Mouse (Mus musculus) brown adipose tissue, adult 24 weeks (tissue): ENCODE results near the gene Tigd3. TPM values are rescaled to one million over a fixed set of nuclear protein-coding genes. Genes with fewer than 3 reads are reported as not detected.

Experiments used
- H3K27ac ChIP-seq: fragments of 200-500 bp; replicated peaks from 2 replicates; pipeline ENCODE4 v1.5.1; 2012; ENCODE audit warnings: low read depth, mild to moderate bottlenecking, low read length
- H3K4me1 ChIP-seq: fragments of 200-500 bp; 2 replicates; pipeline ENCODE4 v1.6.1; 2012; ENCODE audit warnings: low read length, mixed read lengths; ENCODE audit not compliant: control insufficient read depth, insufficient read depth, insufficient read length
- H3K4me3 ChIP-seq: fragments of 200-500 bp; 2 replicates; pipeline ENCODE4 v1.5.1; 2012; ENCODE audit warnings: low read depth, mild to moderate bottlenecking, low read length, moderate library complexity; ENCODE audit not compliant: insufficient read depth
- polyA plus RNA-seq: library from polyadenylated mRNA; stranded (reverse); fragments of >200 nt; gene quantifications from 2 replicates; pipeline ENCODE4 v1.2.4, GENCODE M21; 2012; ENCODE audit not compliant: missing spikeins, insufficient read depth, insufficient read length

The Tigd3 gene
- polyA plus RNA-seq, 1 experiment = not detected

GRCm38 (mm10) chr19:5927532-5927931 lies 33.6 kb upstream of the Tigd3 start:
- peak overlapping the region; percentile 59 for H3K27ac ChIP-seq
- no peak overlapping the region for H3K4me3 ChIP-seq
- H3K4me1 ChIP-seq = peaks cover 28% of the 10 kb centered on the region

- H3K4me3 ChIP-seq = no peak overlapping the region
- H3K4me1 ChIP-seq = peaks cover 28% of the 10 kb centered on the region
- peak overlapping the region; percentile 59 for H3K27ac ChIP-seq
Observed at GRCm38 (mm10) chr19:5927026-5927425, 33.1 kb upstream of the Tigd3 start.

DNA sequence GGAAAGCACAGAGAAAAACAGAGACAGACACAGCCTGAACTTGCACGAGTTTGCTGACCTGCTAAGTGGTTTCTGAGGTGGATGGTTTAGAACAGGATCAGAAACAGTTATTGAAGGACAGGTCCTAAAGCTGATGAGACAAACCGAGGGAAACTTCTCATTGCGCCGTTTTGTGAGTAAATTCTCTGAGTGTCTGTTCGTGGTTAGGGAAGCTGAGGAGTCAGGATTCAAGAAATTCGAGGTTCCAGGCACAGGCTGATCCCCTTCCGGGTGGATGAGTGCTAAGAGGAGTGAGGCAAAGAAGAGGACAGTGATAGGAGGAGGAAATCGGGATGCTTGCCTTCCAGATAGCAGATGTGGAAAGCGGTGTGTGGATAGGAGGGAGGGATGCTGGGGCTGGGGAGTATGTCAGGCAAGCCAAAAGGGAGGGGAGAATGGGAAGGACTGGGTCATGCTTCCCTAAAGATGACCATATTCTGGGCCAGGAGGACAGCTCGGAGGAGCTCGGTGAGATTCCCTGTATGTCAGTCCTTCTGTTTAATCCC lies 31.4 kb upstream of the Tigd3 start:
- H3K27ac ChIP-seq = peak overlapping the region; percentile 89
- H3K4me1 ChIP-seq = peaks cover 21% of the 10 kb centered on the region
- peak overlapping the region; percentile 60 for H3K4me3 ChIP-seq

DNA sequence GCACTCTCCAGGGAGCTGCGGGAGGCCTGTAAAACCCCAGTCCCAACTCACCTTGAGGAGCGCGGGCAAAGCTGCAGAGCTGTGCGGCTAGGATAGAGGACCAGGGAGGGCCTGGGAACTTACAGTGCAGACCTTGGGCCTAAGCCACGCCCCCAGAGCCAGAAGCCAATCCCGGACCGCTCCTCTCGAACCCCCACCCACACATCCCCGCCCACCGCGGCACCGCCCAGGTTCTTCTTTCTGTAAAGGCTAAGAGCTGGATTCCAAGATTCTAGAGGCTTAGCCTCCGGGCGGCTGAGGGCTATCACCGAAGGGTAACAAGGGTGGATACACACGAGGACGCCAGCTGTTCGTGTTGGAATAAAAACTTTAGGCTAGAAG lies 30.8 kb upstream of the Tigd3 start, which contains the start of gene Cdc42ep2:
Gene Cdc42ep2, minus strand, starts transcription at position 104 of the 381 bp plus-strand sequence.
- Histone ChIP-seq H3K4me1 (peaks cover 21% of the 10 kb centered on the region), H3K4me3 (peak within 1 kb of the TSS; percentile 76), H3K27ac (peak within 1 kb of the TSS; percentile 89)

- H3K27ac ChIP-seq = peak overlapping the region; percentile 87
- peaks cover 18% of the 10 kb centered on the region for H3K4me1 ChIP-seq
- peak overlapping the region; percentile 76 for H3K4me3 ChIP-seq
Observed at GRCm38 (mm10) chr19:5923990-5924712, 30.2 kb upstream of the Tigd3 start.

DNA sequence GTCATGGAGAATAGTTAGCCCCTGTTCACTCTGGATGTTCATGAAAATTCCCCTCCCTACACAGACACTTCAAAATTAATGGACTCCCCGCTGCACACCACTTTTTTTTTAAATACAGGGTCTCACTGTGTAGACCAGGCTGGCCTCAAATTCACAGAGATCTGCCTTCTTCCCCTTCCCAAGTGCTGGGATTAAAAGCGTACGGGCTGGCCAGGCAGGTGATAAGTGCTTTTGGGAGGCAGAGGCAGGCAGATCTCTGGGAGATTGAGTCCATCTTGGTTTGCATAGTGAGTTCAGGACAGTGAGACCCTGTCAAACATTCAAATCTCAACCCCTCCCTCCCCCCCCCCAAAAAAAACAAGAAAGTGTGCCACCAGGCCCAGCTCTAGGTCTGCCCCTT lies 29.0 kb upstream of the Tigd3 start:
- peak overlapping the region; percentile 76 for H3K4me3 ChIP-seq
- peak overlapping the region; percentile 81; the same call in 1 of the 2 replicates for H3K27ac ChIP-seq
- H3K4me1 ChIP-seq = peaks cover 11% of the 10 kb centered on the region

GRCm38 (mm10) chr19:5922119-5922942 lies 28.4 kb upstream of the Tigd3 start:
- peak overlapping the region; percentile 76 for H3K4me3 ChIP-seq
- peaks cover 8% of the 10 kb centered on the region for H3K4me1 ChIP-seq
- peak overlapping the region; percentile 81 for H3K27ac ChIP-seq

DNA sequence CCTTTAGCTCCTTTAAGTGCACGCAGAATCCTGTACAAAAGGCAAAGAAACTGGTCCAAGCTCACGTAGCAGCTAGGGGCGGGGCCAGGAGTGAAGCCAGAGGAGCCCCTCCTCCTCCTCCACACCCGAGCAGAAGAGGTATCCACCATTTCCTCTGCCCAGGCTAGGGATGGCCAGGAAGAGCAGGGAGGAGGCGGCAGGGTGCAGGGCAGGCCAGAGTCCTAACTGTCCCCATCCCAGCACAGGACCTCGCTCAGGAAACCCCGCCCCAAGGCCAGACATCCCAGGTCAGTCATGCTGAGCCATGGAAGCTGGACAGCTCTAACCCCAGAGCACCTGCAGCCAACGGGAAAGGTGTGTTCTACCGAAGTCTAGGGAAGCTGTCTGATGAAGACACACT lies 27.8 kb upstream of the Tigd3 start:
- peak overlapping the region; percentile 81 for H3K27ac ChIP-seq
- peaks cover 6% of the 10 kb centered on the region for H3K4me1 ChIP-seq
- H3K4me3 ChIP-seq = peak overlapping the region; percentile 76

- H3K4me3 ChIP-seq = peak within 1 kb of the TSS; percentile 79
- H3K27ac ChIP-seq = peak within 1 kb of the TSS; percentile 85
- H3K4me1 ChIP-seq = peaks cover 8% of the 10 kb centered on the region; the same call in 1 of the 2 replicates
Observed at GRCm38 (mm10) chr19:5913007-5913719, 19.2 kb upstream of the Tigd3 start, which contains the start of gene Dpf2. Gene Dpf2 (minus strand): TSS chr19:5913010.

DNA sequence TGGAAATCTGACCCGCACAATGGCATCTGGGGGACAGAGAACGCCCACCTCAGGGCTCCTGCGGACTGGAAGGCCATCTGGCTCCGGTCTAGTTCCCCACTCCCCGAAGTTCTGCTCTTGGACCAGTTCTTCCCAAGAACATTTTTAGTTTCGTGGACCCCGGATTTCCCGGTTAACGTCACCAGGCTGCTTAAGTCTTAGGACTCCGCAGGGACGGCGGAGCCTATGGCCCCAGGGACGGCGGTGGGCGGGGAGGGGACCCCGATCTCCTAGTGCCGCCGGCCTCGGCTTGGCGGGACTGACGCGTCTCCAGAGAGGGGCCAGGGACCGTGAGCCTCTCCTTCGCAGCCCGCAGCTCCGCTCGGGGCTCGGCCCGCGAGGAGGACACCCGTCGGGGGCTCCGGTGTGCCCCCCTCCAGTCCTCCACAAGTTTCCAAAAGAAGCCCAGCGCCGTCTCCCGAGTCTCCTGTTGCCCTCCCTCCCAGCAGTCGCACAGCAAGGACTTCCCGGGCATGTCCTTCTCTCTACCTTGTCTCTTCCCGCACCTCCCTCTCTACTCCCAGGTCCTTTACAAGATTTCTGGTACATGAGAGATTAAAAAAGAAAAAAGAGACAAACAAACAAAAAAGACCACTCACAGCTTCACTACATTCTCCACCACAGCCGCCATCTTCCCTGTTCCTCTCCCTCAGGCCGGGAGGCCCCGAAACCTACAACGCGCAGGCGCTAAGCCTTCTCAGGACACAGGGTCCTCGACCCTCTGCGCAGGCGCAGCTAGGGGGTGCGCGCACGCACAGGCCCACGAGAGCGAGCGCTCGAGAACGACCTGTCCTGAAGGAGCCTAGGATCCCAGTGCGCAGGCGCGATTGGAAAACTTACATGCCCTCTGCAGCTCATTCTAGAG lies 18.4 kb upstream of the Tigd3 start:
- H3K4me3 ChIP-seq = peak overlapping the region; percentile 79
- peak overlapping the region; percentile 85 for H3K27ac ChIP-seq
- peaks cover 8% of the 10 kb centered on the region; the same call in 1 of the 2 replicates for H3K4me1 ChIP-seq

GRCm38 (mm10) chr19:5911430-5912102 lies 17.6 kb upstream of the Tigd3 start:
- peak overlapping the region; percentile 79 for H3K4me3 ChIP-seq
- peaks cover 8% of the 10 kb centered on the region; the same call in 1 of the 2 replicates for H3K4me1 ChIP-seq
- peak overlapping the region; percentile 85 for H3K27ac ChIP-seq

DNA sequence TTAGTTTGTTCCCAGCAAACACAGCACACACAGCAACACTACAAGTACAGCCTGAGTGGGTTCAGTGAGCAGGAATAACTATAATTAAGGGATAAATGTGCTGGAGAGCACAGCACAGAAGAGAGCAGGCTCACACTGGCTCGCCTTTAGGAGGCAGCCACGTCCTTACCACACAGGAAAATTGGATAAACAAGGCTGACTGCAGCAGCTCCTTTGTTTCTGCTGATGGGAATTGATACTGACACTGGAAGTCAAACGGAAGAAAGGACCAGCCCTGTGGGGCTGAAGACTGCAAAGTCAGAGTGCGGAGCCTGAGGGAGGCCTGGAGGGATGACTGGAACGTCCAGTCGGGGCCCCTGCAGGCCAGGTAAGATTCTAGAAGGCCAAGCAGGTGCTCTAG lies 16.3 kb upstream of the Tigd3 start:
- H3K27ac ChIP-seq = no peak overlapping the region
- no peak overlapping the region for H3K4me3 ChIP-seq

GRCm38 (mm10) chr19:5907275-5907674 lies 13.3 kb upstream of the Tigd3 start:
- H3K4me1 ChIP-seq = peaks cover 8% of the 10 kb centered on the region; the same call in 1 of the 2 replicates
- H3K27ac ChIP-seq = no peak overlapping the region
- no peak overlapping the region for H3K4me3 ChIP-seq

More for the DNA sequence above, 16.3 kb upstream of the Tigd3 start:
- peaks cover 8% of the 10 kb centered on the region; the same call in 1 of the 2 replicates for H3K4me1 ChIP-seq
